Mouse (Mus musculus) CH12.LX (cell line): ENCODE results near the gene Vmn1r54. TPM values are rescaled to one million over a fixed set of nuclear protein-coding genes. Genes with fewer than 3 reads are reported as not detected.

ENCODE experiments used
- polyA plus RNA-seq: library from polyadenylated mRNA; unstranded; fragments of >175 nt; gene quantifications from 2 replicates; pipeline ENCODE4 v1.2.1, GENCODE M21; 2012; ENCODE audit warnings: low read depth; ENCODE audit not compliant: insufficient read length
- total RNA-seq, 2 experiments: library from RNA; depleted of rRNA; stranded (reverse); fragments of 300-350 nt in 1 of 2; fragments of >200 nt in 1 of 2; gene quantifications; 2 replicates each; pipeline ENCODE4 v1.2.3; 2012 to 2014

Gene Vmn1r54
- total and polyA plus RNA-seq, 3 experiments = not detected

Other genes with a start within 250 kb of the Vmn1r54 start
- gene Vmn1r47, start 230.2 kb upstream of the Vmn1r54 start, total RNA-seq (2012; rRNA removed) = not detected in 2 replicates
- not detected in 2 replicates for gene Vmn1r47, start 230.2 kb upstream of the Vmn1r54 start, total RNA-seq (2014; rRNA removed)
- not detected in 2 replicates for gene Vmn1r47, start 230.2 kb upstream of the Vmn1r54 start, polyA plus RNA-seq
- not detected in 2 replicates for gene Vmn1r48, start 209.5 kb upstream of the Vmn1r54 start, total RNA-seq (2012; rRNA removed)
- not detected in 2 replicates for gene Vmn1r48, start 209.5 kb upstream of the Vmn1r54 start, total RNA-seq (2014; rRNA removed)
- gene Vmn1r48, start 209.5 kb upstream of the Vmn1r54 start, polyA plus RNA-seq = not detected in 2 replicates
- gene Vmn1r49, start 167.8 kb upstream of the Vmn1r54 start, total RNA-seq (2012; rRNA removed) = not detected in 2 replicates
- gene Vmn1r49, start 167.8 kb upstream of the Vmn1r54 start, total RNA-seq (2014; rRNA removed) = not detected in 2 replicates
- gene Vmn1r49, start 167.8 kb upstream of the Vmn1r54 start, polyA plus RNA-seq = not detected in 2 replicates
- gene Vmn1r50, start 144.9 kb upstream of the Vmn1r54 start, total RNA-seq (2012; rRNA removed) = not detected in 2 replicates
- not detected in 2 replicates for gene Vmn1r50, start 144.9 kb upstream of the Vmn1r54 start, total RNA-seq (2014; rRNA removed)
- not detected in 2 replicates for gene Vmn1r50, start 144.9 kb upstream of the Vmn1r54 start, polyA plus RNA-seq
- gene Vmn1r51, start 123.7 kb upstream of the Vmn1r54 start, total RNA-seq (2012; rRNA removed) = not detected in 2 replicates
- gene Vmn1r51, start 123.7 kb upstream of the Vmn1r54 start, total RNA-seq (2014; rRNA removed) = not detected in 2 replicates
- gene Vmn1r51, start 123.7 kb upstream of the Vmn1r54 start, polyA plus RNA-seq = not detected in 2 replicates
- gene Vmn1r52, start 71.5 kb upstream of the Vmn1r54 start, total RNA-seq (2012; rRNA removed) = not detected in 2 replicates
- gene Vmn1r52, start 71.5 kb upstream of the Vmn1r54 start, total RNA-seq (2014; rRNA removed) = not detected in 2 replicates
- not detected in 2 replicates for gene Vmn1r52, start 71.5 kb upstream of the Vmn1r54 start, polyA plus RNA-seq
- gene V1ra8, start 43.5 kb upstream of the Vmn1r54 start, total RNA-seq (2012; rRNA removed) = not detected in 2 replicates
- not detected in 2 replicates for gene V1ra8, start 43.5 kb upstream of the Vmn1r54 start, total RNA-seq (2014; rRNA removed)
- not detected in 2 replicates for gene V1ra8, start 43.5 kb upstream of the Vmn1r54 start, polyA plus RNA-seq
- gene Vmn1r53, start 21.9 kb upstream of the Vmn1r54 start, total RNA-seq (2012; rRNA removed) = not detected in 2 replicates
- not detected in 2 replicates for gene Vmn1r53, start 21.9 kb upstream of the Vmn1r54 start, total RNA-seq (2014; rRNA removed)
- not detected in 2 replicates for gene Vmn1r53, start 21.9 kb upstream of the Vmn1r54 start, polyA plus RNA-seq
- not detected in 2 replicates for gene BC048671, start 54.9 kb downstream of the Vmn1r54 start, total RNA-seq (2012; rRNA removed)
- not detected in 2 replicates for gene BC048671, start 54.9 kb downstream of the Vmn1r54 start, total RNA-seq (2014; rRNA removed)
- not detected in 2 replicates for gene BC048671, start 54.9 kb downstream of the Vmn1r54 start, polyA plus RNA-seq
- 0.08 and 0.13 TPM in 2 replicates for gene Chst13, start 78.9 kb downstream of the Vmn1r54 start, total RNA-seq (2012; rRNA removed)
- gene Chst13, start 78.9 kb downstream of the Vmn1r54 start, total RNA-seq (2014; rRNA removed) = not detected in 2 replicates
- gene Chst13, start 78.9 kb downstream of the Vmn1r54 start, polyA plus RNA-seq = not detected in 2 replicates
- not detected in 2 replicates for gene Uroc1, start 87.0 kb downstream of the Vmn1r54 start, total RNA-seq (2012; rRNA removed)
- gene Uroc1, start 87.0 kb downstream of the Vmn1r54 start, total RNA-seq (2014; rRNA removed) = not detected in 2 replicates
- not detected in 2 replicates for gene Uroc1, start 87.0 kb downstream of the Vmn1r54 start, polyA plus RNA-seq
- 6.9 and 8.3 TPM in 2 replicates for gene Zxdc, start 123.2 kb downstream of the Vmn1r54 start, total RNA-seq (2012; rRNA removed)
- gene Zxdc, start 123.2 kb downstream of the Vmn1r54 start, total RNA-seq (2014; rRNA removed) = 4.3 and 4.7 TPM in 2 replicates
- 5.2 and 5.4 TPM in 2 replicates for gene Zxdc, start 123.2 kb downstream of the Vmn1r54 start, polyA plus RNA-seq
- gene Cfap100, start 182.5 kb downstream of the Vmn1r54 start, total RNA-seq (2012; rRNA removed) = not detected in 2 replicates
- not detected in 2 replicates for gene Cfap100, start 182.5 kb downstream of the Vmn1r54 start, total RNA-seq (2014; rRNA removed)
- 0.10 TPM in 1 of 2 replicates, not detected in the other for gene Cfap100, start 182.5 kb downstream of the Vmn1r54 start, polyA plus RNA-seq
- not detected in 2 replicates for gene Klf15, start 216.3 kb downstream of the Vmn1r54 start, total RNA-seq (2012; rRNA removed)
- not detected in 2 replicates for gene Klf15, start 216.3 kb downstream of the Vmn1r54 start, total RNA-seq (2014; rRNA removed)
- gene Klf15, start 216.3 kb downstream of the Vmn1r54 start, polyA plus RNA-seq = not detected in 2 replicates
- gene Aldh1l1, start 240.1 kb downstream of the Vmn1r54 start, total RNA-seq (2012; rRNA removed) = 0.08 and 0.13 TPM in 2 replicates
- gene Aldh1l1, start 240.1 kb downstream of the Vmn1r54 start, total RNA-seq (2014; rRNA removed) = 0.07 and 0.11 TPM in 2 replicates
- not detected in 2 replicates for gene Aldh1l1, start 240.1 kb downstream of the Vmn1r54 start, polyA plus RNA-seq